Mouse (Mus musculus) G1E (cell line): ENCODE measurements around the gene St6galnac3.

Source experiments
- CTCF ChIP-seq: IDR thresholded peaks from 2 replicates; pipeline ENCODE4 v1.5.1; 2012; ENCODE audit warnings: low read depth, low read length, inconsistent platforms, mixed read lengths
- GATA1 ChIP-seq: IDR thresholded peaks from 2 replicates; pipeline ENCODE4 v1.6.1; 2012; ENCODE audit warnings: borderline replicate concordance, low read length, inconsistent platforms, mixed read lengths
- GATA2 ChIP-seq: IDR thresholded peaks from 2 replicates; pipeline ENCODE4 v1.6.1; 2012; ENCODE audit warnings: low read depth, low read length, inconsistent platforms, borderline replicate concordance
- TAL1 ChIP-seq: conservative IDR thresholded peaks from 2 replicates; pipeline ENCODE4 v1.6.1; 2012; ENCODE audit warnings: low read depth, low read length, inconsistent platforms, mixed read lengths

DNA sequence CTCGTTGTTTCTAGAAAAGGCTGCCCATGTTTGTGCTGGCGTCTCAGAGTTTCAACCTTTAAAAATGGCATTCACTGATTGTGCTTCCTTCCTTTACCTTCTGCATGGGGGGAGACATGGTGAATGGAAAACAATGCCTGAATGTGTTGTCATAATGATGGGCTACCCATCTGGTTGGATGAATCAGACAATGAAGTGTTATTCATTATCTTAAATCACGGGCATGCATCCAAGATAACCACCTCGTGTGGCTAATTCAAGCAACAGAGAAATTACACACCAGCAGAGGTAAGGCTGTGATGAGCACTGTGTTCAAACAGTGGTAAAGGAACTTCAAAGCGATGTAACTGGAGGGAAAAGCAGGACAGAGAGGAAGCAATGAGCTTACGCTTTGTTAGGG lies 325.4 kb downstream of the St6galnac3 start:
- no peak for TF ChIP-seq CTCF
- TF ChIP-seq GATA1 = no peak
- no peak for TF ChIP-seq TAL1
- TF ChIP-seq GATA2 = no peak
